Mouse (Mus musculus): ENCODE data around the gene Usp12. TPM values are rescaled to one million over a fixed set of nuclear protein-coding genes. Genes with fewer than 3 reads are reported as not detected.
A peak's percentile ranks its signal among the peaks of the same experiment; 100 is the strongest.

Usp12 gene
- polyA plus RNA-seq (2014; fragmentation: Nextera tagmentation; extraction: Ambion mirVana): 11.6 and 12.6 TPM in 2 replicates

DNA sequence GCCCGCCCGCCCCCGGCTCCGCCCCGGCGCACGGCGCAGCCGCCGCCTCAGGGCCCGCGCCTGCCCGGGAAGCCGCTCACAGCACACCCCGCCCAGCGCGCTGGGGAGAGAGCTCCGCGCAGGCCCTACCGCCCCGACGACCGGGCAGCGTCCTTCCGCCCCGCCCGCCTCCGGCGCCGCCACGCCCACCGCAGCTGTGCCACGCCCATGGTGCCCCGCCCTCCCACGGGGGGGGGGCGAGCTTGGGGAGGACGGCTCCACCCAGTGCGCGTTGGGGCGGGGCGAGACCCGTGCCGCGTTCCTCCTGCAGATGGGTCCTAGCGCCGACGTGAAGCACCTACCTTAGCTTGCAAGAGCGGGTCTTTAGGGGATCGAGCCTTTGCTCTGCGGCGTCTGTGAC lies at the start of gene Usp12:
Gene Usp12 (minus strand): TSS at position 154 of the 400 bp plus-strand sequence.
- Histone ChIP-seq H3K36me3 (ENCODE audit: control insufficient read depth, insufficient read depth, low read length) (no peaks in the 10 kb centered on the region), H3K4me2 (replicated peaks; ENCODE audit: low read depth, low read length) (peak within 1 kb of the TSS; percentile 65), H3K4me1 (replicated peaks; ENCODE audit: control insufficient read depth, insufficient read depth, low read length) (no peaks in the 10 kb centered on the region), H3K9me3 (ENCODE audit: control insufficient read depth, low read length) (no peaks in the 10 kb centered on the region), H3K9ac (ENCODE audit: low read depth, low read length) (peak within 1 kb of the TSS; percentile 83), H3K27me3 (ENCODE audit: control insufficient read depth, insufficient read depth, low read length) (no peaks in the 10 kb centered on the region), H3K27ac (ENCODE audit: low read depth, low read length) (peak within 1 kb of the TSS; percentile 84), H3K4me3 (ENCODE audit: low read depth, low read length) (peak within 1 kb of the TSS; percentile 81)
- ATAC-seq (ENCODE audit: low FRiP score) (peak; percentile 95), DNase-seq (ENCODE audit: low spot score) (peak; percentile 99)
- WGBS: 0% methylated on average over 14 of the region's 51 CpGs

- Histone ChIP-seq H3K4me1 (replicated peaks; ENCODE audit: control insufficient read depth, insufficient read depth, low read length) (no peaks in the 10 kb centered on the region), H3K4me3 (ENCODE audit: low read depth, low read length) (peak overlapping the region; percentile 75), H3K4me2 (replicated peaks; ENCODE audit: low read depth, low read length) (peak overlapping the region; percentile 85), H3K27me3 (ENCODE audit: control insufficient read depth, insufficient read depth, low read length) (no peaks in the 10 kb centered on the region), H3K27ac (ENCODE audit: low read depth, low read length) (peak overlapping the region; percentile 68), H3K36me3 (ENCODE audit: control insufficient read depth, insufficient read depth, low read length) (no peaks in the 10 kb centered on the region), H3K9me3 (ENCODE audit: control insufficient read depth, low read length) (no peaks in the 10 kb centered on the region), H3K9ac (ENCODE audit: low read depth, low read length) (peak overlapping the region; percentile 83)
- DNase-seq (ENCODE audit: low spot score) (no peak), ATAC-seq (ENCODE audit: low FRiP score) (peak; percentile 51)
- 6% methylated on average over 6 of the region's 6 CpGs for WGBS
Observed at GRCm38 (mm10) chr5:146844301-146844941, 49.6 kb upstream of the Usp12 start.

DNA sequence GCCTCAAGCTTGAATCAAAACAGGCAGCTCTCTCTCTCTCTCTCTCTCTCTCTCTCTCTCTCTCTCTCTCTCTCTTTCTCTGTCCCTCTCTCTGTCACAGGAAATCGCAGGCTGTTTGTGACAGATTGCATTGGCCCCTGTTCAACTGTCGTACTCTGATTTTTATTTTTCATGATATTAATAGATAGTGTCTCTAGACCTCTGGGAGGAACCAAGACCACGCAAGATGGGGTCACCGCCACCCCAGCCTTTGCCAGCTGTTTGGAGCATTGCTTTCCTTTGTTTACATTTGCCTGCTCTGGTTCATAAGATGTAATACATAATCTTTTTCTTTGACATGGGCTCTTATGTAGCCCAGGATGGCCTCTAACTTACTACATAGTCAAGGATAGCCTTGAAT lies 47.2 kb upstream of the Usp12 start:
- no peak for DNase-seq (ENCODE audit: low spot score)

DNA sequence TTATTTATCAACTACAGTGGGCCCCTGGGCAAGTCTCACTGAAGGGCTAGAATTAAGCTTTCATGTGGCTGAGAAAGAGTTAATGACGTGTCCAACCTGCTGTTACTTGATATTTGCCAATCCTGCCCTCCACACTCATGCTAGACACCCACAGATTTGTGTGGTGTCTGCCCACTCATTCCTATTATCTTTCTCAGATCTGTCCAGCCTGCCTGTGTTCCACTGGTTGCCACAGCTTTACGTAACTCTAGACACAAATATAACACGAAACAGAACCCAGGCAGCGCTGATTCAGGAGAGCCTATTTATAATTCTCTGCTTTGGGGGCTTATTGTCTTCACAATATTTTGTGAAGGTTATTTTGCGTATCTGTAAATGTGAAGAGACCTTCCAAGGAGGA lies 46.5 kb upstream of the Usp12 start:
- Histone ChIP-seq H3K4me2 (replicated peaks; ENCODE audit: low read depth, low read length) (no peak overlapping the region), H3K9ac (ENCODE audit: low read depth, low read length) (no peak overlapping the region)
- WGBS: 89% methylated on average over 5 of the region's 5 CpGs

More for the DNA sequence above, 47.2 kb upstream of the Usp12 start:
- Histone ChIP-seq H3K4me3 (ENCODE audit: low read depth, low read length) (no peak overlapping the region), H3K27me3 (ENCODE audit: control insufficient read depth, insufficient read depth, low read length) (no peaks in the 10 kb centered on the region), H3K36me3 (ENCODE audit: control insufficient read depth, insufficient read depth, low read length) (peaks cover 3% of the 10 kb centered on the region; the same call in 1 of the 2 replicates), H3K4me1 (replicated peaks; ENCODE audit: control insufficient read depth, insufficient read depth, low read length) (no peaks in the 10 kb centered on the region), H3K9ac (ENCODE audit: low read depth, low read length) (no peak overlapping the region), H3K9me3 (ENCODE audit: control insufficient read depth, low read length) (no peaks in the 10 kb centered on the region), H3K27ac (ENCODE audit: low read depth, low read length) (no peak overlapping the region), H3K4me2 (replicated peaks; ENCODE audit: low read depth, low read length) (no peak overlapping the region)
- WGBS: 91% methylated on average over 4 of the region's 4 CpGs
- ATAC-seq (ENCODE audit: low FRiP score): no peak

GRCm38 (mm10) chr5:146840422-146840821 lies 45.6 kb upstream of the Usp12 start:
- Histone ChIP-seq H3K27ac (ENCODE audit: low read depth, low read length) (no peak overlapping the region), H3K4me3 (ENCODE audit: low read depth, low read length) (no peak overlapping the region), H3K4me2 (replicated peaks; ENCODE audit: low read depth, low read length) (no peak overlapping the region), H3K9me3 (ENCODE audit: control insufficient read depth, low read length) (no peaks in the 10 kb centered on the region), H3K36me3 (ENCODE audit: control insufficient read depth, insufficient read depth, low read length) (peaks cover 7% of the 10 kb centered on the region; the same call in 1 of the 2 replicates), H3K9ac (ENCODE audit: low read depth, low read length) (no peak overlapping the region), H3K4me1 (replicated peaks; ENCODE audit: control insufficient read depth, insufficient read depth, low read length) (no peaks in the 10 kb centered on the region), H3K27me3 (ENCODE audit: control insufficient read depth, insufficient read depth, low read length) (no peaks in the 10 kb centered on the region)
- DNase-seq (ENCODE audit: low spot score) (no peak), ATAC-seq (ENCODE audit: low FRiP score) (no peak)
- WGBS: 85% methylated on average over 4 of the region's 4 CpGs

More for the DNA sequence above, 46.5 kb upstream of the Usp12 start:
- H3K4me3 ChIP-seq (ENCODE audit: low read depth, low read length): no peak overlapping the region
- DNase-seq (ENCODE audit: low spot score) (no peak), ATAC-seq (ENCODE audit: low FRiP score) (no peak)
- H3K4me1 ChIP-seq (replicated peaks; ENCODE audit: control insufficient read depth, insufficient read depth, low read length): no peaks in the 10 kb centered on the region
- H3K9me3 ChIP-seq (ENCODE audit: control insufficient read depth, low read length): no peaks in the 10 kb centered on the region
- peaks cover 7% of the 10 kb centered on the region; the same call in 1 of the 2 replicates for H3K36me3 ChIP-seq (ENCODE audit: control insufficient read depth, insufficient read depth, low read length)
- H3K27me3 ChIP-seq (ENCODE audit: control insufficient read depth, insufficient read depth, low read length): no peaks in the 10 kb centered on the region
- H3K27ac ChIP-seq (ENCODE audit: low read depth, low read length): no peak overlapping the region

DNA sequence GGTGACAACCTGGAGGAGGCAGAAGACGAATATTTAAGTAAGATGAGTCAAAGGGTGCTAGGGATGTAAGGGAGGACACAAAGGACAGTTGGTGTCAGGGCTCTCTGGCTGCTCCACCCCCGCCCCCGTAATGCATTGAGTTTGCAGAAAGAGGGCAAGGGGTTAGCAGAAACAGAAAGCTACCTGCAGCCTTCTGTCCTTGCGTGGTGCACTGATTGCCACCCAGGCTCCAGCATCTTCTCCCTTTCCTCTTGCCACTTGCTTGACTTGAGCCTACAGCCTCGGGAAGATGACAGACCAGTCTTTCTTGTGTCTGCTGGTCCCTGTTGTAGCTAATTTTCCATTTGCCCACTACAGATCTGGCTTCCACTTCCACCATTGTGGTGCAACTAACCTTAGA lies 45.0 kb upstream of the Usp12 start:
- Histone ChIP-seq H3K4me3 (ENCODE audit: low read depth, low read length) (no peak overlapping the region), H3K4me2 (replicated peaks; ENCODE audit: low read depth, low read length) (no peak overlapping the region), H3K27ac (ENCODE audit: low read depth, low read length) (no peak overlapping the region), H3K4me1 (replicated peaks; ENCODE audit: control insufficient read depth, insufficient read depth, low read length) (no peaks in the 10 kb centered on the region), H3K9me3 (ENCODE audit: control insufficient read depth, low read length) (no peaks in the 10 kb centered on the region), H3K9ac (ENCODE audit: low read depth, low read length) (no peak overlapping the region), H3K27me3 (ENCODE audit: control insufficient read depth, insufficient read depth, low read length) (no peaks in the 10 kb centered on the region), H3K36me3 (ENCODE audit: control insufficient read depth, insufficient read depth, low read length) (peaks cover 10% of the 10 kb centered on the region; the same call in 1 of the 2 replicates)
- 52% methylated on average over 5 of the region's 5 CpGs for WGBS
- DNase-seq (ENCODE audit: low spot score) (no peak), ATAC-seq (ENCODE audit: low FRiP score) (no peak)

- H3K27me3 ChIP-seq (ENCODE audit: control insufficient read depth, insufficient read depth, low read length): no peaks in the 10 kb centered on the region
- 50% methylated on average over 12 of the region's 12 CpGs for WGBS
- no peaks in the 10 kb centered on the region for H3K9me3 ChIP-seq (ENCODE audit: control insufficient read depth, low read length)
- H3K4me1 ChIP-seq (replicated peaks; ENCODE audit: control insufficient read depth, insufficient read depth, low read length): no peaks in the 10 kb centered on the region
- H3K36me3 ChIP-seq (ENCODE audit: control insufficient read depth, insufficient read depth, low read length): peaks cover 10% of the 10 kb centered on the region; the same call in 1 of the 2 replicates
- no peak overlapping the region for H3K9ac ChIP-seq (ENCODE audit: low read depth, low read length)
- ATAC-seq (ENCODE audit: low FRiP score) (no peak), DNase-seq (ENCODE audit: low spot score) (no peak)
- H3K4me3 ChIP-seq (ENCODE audit: low read depth, low read length): no peak overlapping the region
- H3K4me2 ChIP-seq (replicated peaks; ENCODE audit: low read depth, low read length): no peak overlapping the region
- H3K27ac ChIP-seq (ENCODE audit: low read depth, low read length): no peak overlapping the region
Observed at GRCm38 (mm10) chr5:146838836-146839648, 44.2 kb upstream of the Usp12 start.

- Histone ChIP-seq H3K4me3 (ENCODE audit: low read depth, low read length) (no peak overlapping the region), H3K9ac (ENCODE audit: low read depth, low read length) (no peak overlapping the region), H3K9me3 (ENCODE audit: control insufficient read depth, low read length) (no peaks in the 10 kb centered on the region), H3K27ac (ENCODE audit: low read depth, low read length) (no peak overlapping the region), H3K4me2 (replicated peaks; ENCODE audit: low read depth, low read length) (no peak overlapping the region), H3K4me1 (replicated peaks; ENCODE audit: control insufficient read depth, insufficient read depth, low read length) (no peaks in the 10 kb centered on the region), H3K27me3 (ENCODE audit: control insufficient read depth, insufficient read depth, low read length) (no peaks in the 10 kb centered on the region), H3K36me3 (ENCODE audit: control insufficient read depth, insufficient read depth, low read length) (peaks cover 10% of the 10 kb centered on the region; the same call in 1 of the 2 replicates)
- no peak for ATAC-seq (ENCODE audit: low FRiP score)
- 75% methylated on average over 7 of the region's 7 CpGs for WGBS
- DNase-seq (ENCODE audit: low spot score): no peak
Observed at GRCm38 (mm10) chr5:146837967-146838720, 43.3 kb upstream of the Usp12 start.

All from hindbrain, embryonic 11.5 days (tissue).